Mouse (Mus musculus) stomach, embryonic 15.5 days (tissue): Measurements from ENCODE around the gene Smim4. TPM values are rescaled to one million over a fixed set of nuclear protein-coding genes. Genes with fewer than 3 reads are reported as not detected.

Experiments used
- ATAC-seq: fragments of 200-750 bp; cut with Nextera tagmentation; 2 replicates; pipeline ENCODE4 v1.8.0; 2017; ENCODE audit warnings: low read depth, moderate number of reproducible peaks, moderate TSS enrichment; ENCODE audit not compliant: insufficient read depth, low FRiP score
- H3K27ac ChIP-seq: fragments of 300-500 bp; sonication (generic); 2 replicates; pipeline ENCODE4 v1.5.1; 2015; ENCODE audit warnings: mild to moderate bottlenecking, inconsistent platforms
- H3K27me3 ChIP-seq: fragments of 300-500 bp; sonication (generic); replicated peaks from 2 replicates; pipeline ENCODE4 v1.6.1; 2015; ENCODE audit warnings: inconsistent platforms
- H3K36me3 ChIP-seq: fragments of 300-500 bp; sonication (generic); 2 replicates; pipeline ENCODE4 v1.6.1; 2015; ENCODE audit warnings: inconsistent platforms
- H3K4me1 ChIP-seq: fragments of 300-500 bp; sonication (generic); 2 replicates; pipeline ENCODE4 v1.6.1; 2015; ENCODE audit warnings: inconsistent platforms
- H3K4me2 ChIP-seq: fragments of 300-500 bp; sonication (generic); 2 replicates; pipeline ENCODE4 v1.6.1; 2015; ENCODE audit warnings: mild to moderate bottlenecking, inconsistent platforms
- H3K4me3 ChIP-seq: fragments of 300-500 bp; sonication (generic); replicated peaks from 2 replicates; pipeline ENCODE4 v1.5.1; 2015; ENCODE audit warnings: inconsistent platforms
- H3K9ac ChIP-seq: fragments of 300-500 bp; sonication (generic); 2 replicates; pipeline ENCODE4 v1.6.1; 2015; ENCODE audit warnings: inconsistent platforms
- H3K9me3 ChIP-seq: fragments of 300-500 bp; sonication (generic); 2 replicates; pipeline ENCODE4 v1.6.1; 2016; ENCODE audit warnings: inconsistent platforms
- WGBS: fragments of 180-500 bp; shearing (Covaris S2); methylation state at CpG from one replicate; pipeline ENCODE4 v1.1.7; 2015; 5-methylcytosine and 5-hydroxymethylcytosine counted together
- polyA plus RNA-seq: library from polyadenylated mRNA; unstranded; fragments of >200 nt; fragmentation: Nextera tagmentation; extraction: Ambion mirVana; gene quantifications from 2 replicates; pipeline ENCODE4 v1.2.1, GENCODE M21; 2015

The Smim4 gene
- polyA plus RNA-seq, 1 experiment from 2014 or later: 77.2 TPM

GRCm38 (mm10) chr14:31130236-31131220 is 1.8 kb upstream of the Smim4 start, which contains the start of gene Nt5dc2:
Gene Nt5dc2, plus strand, starts transcription at chr14:31131053.
- Histone ChIP-seq H3K4me2 (peak within 1 kb of the TSS; percentile 75), H3K27me3 (no peaks in the 10 kb centered on the region), H3K4me1 (peaks cover 50% of the 10 kb centered on the region), H3K9ac (peak within 1 kb of the TSS; percentile 94), H3K27ac (peak within 1 kb of the TSS; percentile 89), H3K36me3 (peaks cover 13% of the 10 kb centered on the region), H3K4me3 (peak within 1 kb of the TSS; percentile 91), H3K9me3 (no peaks in the 10 kb centered on the region)
- peak; percentile 73 for ATAC-seq
- 4% methylated on average over 58 of the region's 63 CpGs for whole genome bisulfite sequencing

- peak overlapping the region; percentile 75 for H3K4me2 ChIP-seq
- no peaks in the 10 kb centered on the region for H3K27me3 ChIP-seq
- H3K4me1 ChIP-seq: peaks cover 51% of the 10 kb centered on the region
- no peaks in the 10 kb centered on the region for H3K9me3 ChIP-seq
- no peak for ATAC-seq
- peak overlapping the region; percentile 83 for H3K4me3 ChIP-seq
- H3K36me3 ChIP-seq: 0 out of 2 replicates have a peak, but pooled peaks cover 4% of the 10 kb centered on the region
- H3K9ac ChIP-seq: no peak overlapping the region
- peak overlapping the region; percentile 89 for H3K27ac ChIP-seq
- WGBS: 60% methylated on average over 15 of the region's 15 CpGs
Observed at GRCm38 (mm10) chr14:31129326-31130235, 825 bp upstream of the Smim4 start.

- Histone ChIP-seq H3K9me3 (no peaks in the 10 kb centered on the region), H3K4me3 (peak overlapping the region; percentile 83), H3K4me2 (peak overlapping the region; percentile 91), H3K27ac (peak overlapping the region; percentile 90), H3K27me3 (no peaks in the 10 kb centered on the region), H3K36me3 (no peaks in the 10 kb centered on the region), H3K9ac (peak overlapping the region; percentile 82), H3K4me1 (peaks cover 38% of the 10 kb centered on the region)
- under 1% methylated on average over 23 of the region's 23 CpGs for WGBS
- no peak for ATAC-seq
Observed at GRCm38 (mm10) chr14:31128101-31128825, 493 bp downstream of the Smim4 start.

GRCm38 (mm10) chr14:31126826-31127225 is 1.9 kb downstream of the Smim4 start:
- Histone ChIP-seq H3K4me3 (0 out of 2 replicates have a peak overlapping the region, but pooled peaks have one; percentile 8), H3K36me3 (no peaks in the 10 kb centered on the region), H3K27me3 (no peaks in the 10 kb centered on the region), H3K9ac (no peak overlapping the region), H3K4me2 (peak overlapping the region; percentile 27; the same call in 1 of the 2 replicates), H3K4me1 (peaks cover 24% of the 10 kb centered on the region), H3K27ac (no peak overlapping the region), H3K9me3 (no peaks in the 10 kb centered on the region)
- 86% methylated on average over 8 of the region's 8 CpGs for WGBS
- no peak for ATAC-seq

- Histone ChIP-seq H3K4me1 (peaks cover 19% of the 10 kb centered on the region), H3K27ac (0 out of 2 replicates have a peak overlapping the region, but pooled peaks have one; percentile 28), H3K36me3 (0 out of 2 replicates have a peak, but pooled peaks cover 3% of the 10 kb centered on the region), H3K4me2 (no peak overlapping the region), H3K27me3 (no peaks in the 10 kb centered on the region), H3K4me3 (no peak overlapping the region), H3K9me3 (no peaks in the 10 kb centered on the region), H3K9ac (no peak overlapping the region)
- ATAC-seq: no peak
- 56% methylated on average over 9 of the region's 9 CpGs for WGBS
Observed at GRCm38 (mm10) chr14:31125106-31126075, 3.4 kb downstream of the Smim4 start.

GRCm38 (mm10) chr14:31115522-31115921 is 13.2 kb downstream of the Smim4 start:
- 52% methylated on average over 2 of the region's 2 CpGs for WGBS
- no peak for ATAC-seq
- no peak overlapping the region for H3K9ac ChIP-seq
- H3K4me2 ChIP-seq: no peak overlapping the region
- no peaks in the 10 kb centered on the region for H3K27me3 ChIP-seq
- H3K27ac ChIP-seq: no peak overlapping the region
- no peaks in the 10 kb centered on the region for H3K9me3 ChIP-seq
- peaks cover 32% of the 10 kb centered on the region for H3K36me3 ChIP-seq
- no peak overlapping the region for H3K4me3 ChIP-seq
- H3K4me1 ChIP-seq: no peaks in the 10 kb centered on the region

GRCm38 (mm10) chr14:31114011-31114410 is 14.7 kb downstream of the Smim4 start:
- H3K36me3 ChIP-seq: peaks cover 35% of the 10 kb centered on the region

GRCm38 (mm10) chr14:31112187-31112586 is 16.6 kb downstream of the Smim4 start:
- H3K27me3 ChIP-seq: no peaks in the 10 kb centered on the region
- no peak overlapping the region for H3K4me2 ChIP-seq
- H3K27ac ChIP-seq: no peak overlapping the region
- H3K9me3 ChIP-seq: no peaks in the 10 kb centered on the region
- WGBS: 76% methylated on average over 5 of the region's 5 CpGs
- no peak overlapping the region for H3K9ac ChIP-seq
- H3K36me3 ChIP-seq: peaks cover 29% of the 10 kb centered on the region
- no peak for ATAC-seq
- H3K4me1 ChIP-seq: no peaks in the 10 kb centered on the region
- H3K4me3 ChIP-seq: no peak overlapping the region

More at GRCm38 (mm10) chr14:31114011-31114410, 14.7 kb downstream of the Smim4 start:
- H3K9me3 ChIP-seq: no peaks in the 10 kb centered on the region
- H3K27me3 ChIP-seq: no peaks in the 10 kb centered on the region
- H3K27ac ChIP-seq: no peak overlapping the region
- no peak overlapping the region for H3K9ac ChIP-seq
- WGBS: 67% methylated on average over 3 of the region's 3 CpGs
- no peak overlapping the region for H3K4me3 ChIP-seq
- no peak overlapping the region for H3K4me2 ChIP-seq
- no peaks in the 10 kb centered on the region for H3K4me1 ChIP-seq
- no peak for ATAC-seq

GRCm38 (mm10) chr14:31110613-31111012 is 18.1 kb downstream of the Smim4 start:
- no peak for ATAC-seq
- WGBS: 72% methylated on average over 3 of the region's 3 CpGs

GRCm38 (mm10) chr14:31105156-31105555 is 23.6 kb downstream of the Smim4 start:
- 76% methylated on average over 2 of the region's 2 CpGs for WGBS
- Histone ChIP-seq H3K4me1 (no peaks in the 10 kb centered on the region), H3K9me3 (no peaks in the 10 kb centered on the region), H3K36me3 (peaks cover 26% of the 10 kb centered on the region), H3K4me2 (no peak overlapping the region), H3K27ac (no peak overlapping the region), H3K9ac (no peak overlapping the region), H3K27me3 (no peaks in the 10 kb centered on the region), H3K4me3 (no peak overlapping the region)
- ATAC-seq: no peak

More at GRCm38 (mm10) chr14:31110613-31111012, 18.1 kb downstream of the Smim4 start:
- H3K27ac ChIP-seq: no peak overlapping the region
- peaks cover 35% of the 10 kb centered on the region for H3K36me3 ChIP-seq
- H3K4me1 ChIP-seq: no peaks in the 10 kb centered on the region
- no peaks in the 10 kb centered on the region for H3K27me3 ChIP-seq
- no peak overlapping the region for H3K4me2 ChIP-seq
- no peaks in the 10 kb centered on the region for H3K9me3 ChIP-seq
- H3K4me3 ChIP-seq: no peak overlapping the region
- H3K9ac ChIP-seq: no peak overlapping the region
